In the genomic region with DNA sequence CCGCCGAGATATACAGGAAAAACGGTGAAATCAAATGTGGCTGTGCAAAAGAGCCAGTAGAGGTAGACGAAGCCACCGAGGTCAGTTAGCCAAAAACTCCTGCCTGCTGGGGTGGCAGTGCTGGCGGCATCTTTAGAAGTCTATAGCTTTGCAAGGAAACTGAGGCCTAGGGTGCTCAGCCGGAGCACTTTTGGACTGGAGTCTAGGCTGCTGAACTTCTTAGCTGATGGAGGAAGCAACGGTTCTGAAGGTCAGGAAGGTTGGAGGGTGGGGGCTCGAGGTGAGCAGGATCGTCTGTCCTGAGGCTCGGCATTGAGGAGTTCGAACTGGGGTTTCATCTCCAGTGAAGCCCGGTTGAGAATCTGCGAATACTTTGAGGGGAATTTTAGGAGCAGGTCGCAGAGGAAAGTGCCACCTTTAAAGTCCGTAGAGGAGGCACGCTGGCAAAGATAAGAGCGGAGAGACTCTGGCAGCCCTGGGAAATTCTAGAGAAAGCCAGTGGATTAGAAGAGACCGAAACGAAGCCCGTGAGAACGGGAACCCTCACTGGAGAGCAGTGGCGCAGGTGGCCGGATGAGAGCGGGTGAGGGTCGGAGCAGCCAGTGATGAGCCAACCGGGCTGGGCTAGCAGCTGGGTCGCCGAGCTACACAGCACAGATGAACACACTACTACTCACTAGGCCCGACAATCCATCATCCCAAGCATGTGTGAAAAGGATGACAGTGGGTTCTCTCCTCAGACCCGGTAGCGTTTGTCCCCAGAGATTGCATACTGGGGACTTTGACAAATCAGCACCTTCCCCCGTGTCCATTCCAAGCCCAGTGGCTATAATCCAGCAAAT, we compare ENCODE assay signal across 9 mouse cellular contexts.
A peak's percentile ranks its signal among the peaks of the same experiment; 100 is the strongest.
DNase-seq lines count a peak whose midpoint lies in the region; ATAC-seq lines count a peak whose summit lies in the region.
"Had no signal": no experiment of that assay in that cellular context is flagged by ENCODE, and none has a peak within 500 bp of the region (broad histone marks: within the 10 kb centered on the region; RNA-seq: fewer than 3 reads in every experiment).

No protein-coding gene starts in this region.

- H3K4me2 ChIP-seq in stomach, embryonic 14.5 days (replicated peaks; ENCODE audit: low read depth, low read length): peak overlapping the region; percentile 76

- H3K27me3 ChIP-seq in forebrain, embryonic 10.5 days (ENCODE audit: poor library complexity, severe bottlenecking): peaks cover 51% of the 10 kb centered on the region
- no peaks in the 10 kb centered on the region for H3K27me3 ChIP-seq in stomach, embryonic 14.5 days (ENCODE audit: control insufficient read depth, insufficient read depth, low read length)

- H3K36me3 ChIP-seq in forebrain, embryonic 10.5 days (replicated peaks): no peaks in the 10 kb centered on the region
- no peaks in the 10 kb centered on the region for H3K36me3 ChIP-seq in stomach, embryonic 14.5 days (ENCODE audit: control insufficient read depth, insufficient read depth, low read length)
- H3K36me3 ChIP-seq: G1E had no signal

- no peak overlapping the region for H3K9ac ChIP-seq in stomach, embryonic 14.5 days (replicated peaks; ENCODE audit: low read depth, low read length)

- peak; percentile 11 to 24 for DNase-seq in cerebellum, postnatal 14 days
- no peak for DNase-seq in cerebellum, adult 8-10 months
- DNase-seq in forebrain, embryonic 10.5 days (ENCODE audit: extremely low spot score, low spot score): peak; percentile 39
- peak; percentile 35 for DNase-seq in lung, postnatal 36 days
- DNase-seq in ovary, postnatal 14 days (ENCODE audit: low spot score): no peak

- H3K4me1 ChIP-seq in forebrain, embryonic 10.5 days: peaks cover 34% of the 10 kb centered on the region
- peaks cover 19% of the 10 kb centered on the region for H3K4me1 ChIP-seq in stomach, embryonic 14.5 days (ENCODE audit: control insufficient read depth, insufficient read depth, low read length)

- peak; percentile 45 for ATAC-seq in CD4-positive, CD25-positive, alpha-beta regulatory T cell, adult 4 months
- ATAC-seq in inflammation-experienced regulatory T-cells, adult 6 months: peak; percentile 23
- no peak for ATAC-seq in stomach, embryonic 14.5 days (ENCODE audit: insufficient number of reproducible peaks, insufficient read depth, low FRiP score, low read depth)

- no peak overlapping the region for H3K27ac ChIP-seq in forebrain, embryonic 10.5 days
- no peak overlapping the region for H3K27ac ChIP-seq in stomach, embryonic 14.5 days (ENCODE audit: low read length)

- 2% methylated on average over 33 of the region's 33 CpGs for WGBS in forebrain, embryonic 10.5 days
- WGBS in stomach, embryonic 14.5 days: 5% methylated on average over 33 of the region's 33 CpGs

- peak overlapping the region; percentile 62 for H3K4me3 ChIP-seq in forebrain, embryonic 10.5 days
- H3K4me3 ChIP-seq in stomach, embryonic 14.5 days (ENCODE audit: low read depth, low read length): peak overlapping the region; percentile 37

- no peaks in the 10 kb centered on the region for H3K9me3 ChIP-seq in forebrain, embryonic 10.5 days
- H3K9me3 ChIP-seq in stomach, embryonic 14.5 days (ENCODE audit: control insufficient read depth, low read depth, low read length): no peaks in the 10 kb centered on the region

Comparison
In these comparisons a context has a peak if more than half of its experiments do, and no peak if none do; other contexts are left out.
1. DNase-seq: peak in cerebellum, postnatal 14 days (2 of 2), forebrain, embryonic 10.5 days (single experiment) and lung, postnatal 36 days (single experiment); none in cerebellum, adult 8-10 months (single experiment) and ovary, postnatal 14 days (single experiment).